Mouse (Mus musculus): Measurements from ENCODE around the gene Unc93a2. TPM values are rescaled to one million over a fixed set of nuclear protein-coding genes. Genes with fewer than 3 reads are reported as not detected.
"Not testable (repeated sequence)": the region's sequence is repeated elsewhere in the genome, so short reads cannot be mapped to it uniquely, and the experiment has no call there.

The Unc93a2 gene
- polyA plus RNA-seq, 3 experiments from 2014 or later = 0.20 TPM; not detected in 2

DNA sequence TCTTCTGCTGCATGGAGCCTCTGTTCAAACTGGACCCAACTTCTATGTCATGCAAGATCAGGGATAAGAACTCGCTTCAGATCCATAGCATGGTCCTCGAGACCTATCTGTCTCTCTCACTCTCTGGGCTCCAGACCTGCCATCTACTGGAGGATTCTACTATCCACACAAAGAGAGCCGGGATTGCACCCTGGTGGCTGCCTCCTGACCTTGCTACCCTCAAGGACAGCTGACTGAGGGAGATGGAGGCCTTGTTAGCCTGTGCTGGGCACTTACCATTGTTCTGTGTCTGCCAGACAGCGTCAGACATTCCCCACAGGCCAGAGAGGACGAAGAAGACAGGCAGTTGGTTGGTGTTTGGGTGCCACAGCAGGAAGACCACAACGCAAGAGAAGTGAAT, 15.9 kb downstream of the Unc93a2 start:
- not testable (repeated sequence) for ATAC-seq

DNA sequence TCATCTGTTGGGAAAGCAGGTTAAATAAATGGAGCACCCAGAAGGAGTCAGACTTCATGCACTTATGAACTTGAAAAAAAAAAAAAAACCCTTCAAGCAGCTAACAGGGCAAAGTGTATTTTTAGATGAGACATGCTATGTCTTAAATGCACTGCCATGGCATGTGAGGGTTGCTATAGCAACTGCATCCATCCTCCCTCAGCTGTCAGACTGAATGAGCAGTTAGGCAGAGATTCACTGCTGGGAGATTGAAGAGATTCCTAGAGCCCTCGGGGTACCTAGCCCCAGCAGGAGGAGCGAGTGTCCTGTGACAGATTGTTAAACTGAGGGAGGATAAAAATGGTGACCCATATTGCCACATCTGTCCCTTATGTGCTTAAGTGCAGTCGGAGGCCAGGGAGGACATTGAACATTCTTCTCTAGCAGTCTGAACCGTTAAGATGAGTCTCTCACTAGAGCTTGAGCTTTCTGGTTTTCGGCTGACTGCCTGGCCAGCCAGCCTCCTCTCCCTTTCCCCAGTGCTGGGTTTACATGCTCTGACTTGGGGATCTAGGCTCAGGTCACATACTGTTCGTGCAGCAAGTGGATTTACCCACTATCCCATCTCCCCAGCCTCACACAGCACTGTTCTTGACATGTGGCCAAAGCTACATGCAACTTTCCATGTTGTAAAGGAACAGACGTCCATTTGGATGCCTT, 18.4 kb downstream of the Unc93a2 start:
- not testable (repeated sequence) for ATAC-seq

DNA sequence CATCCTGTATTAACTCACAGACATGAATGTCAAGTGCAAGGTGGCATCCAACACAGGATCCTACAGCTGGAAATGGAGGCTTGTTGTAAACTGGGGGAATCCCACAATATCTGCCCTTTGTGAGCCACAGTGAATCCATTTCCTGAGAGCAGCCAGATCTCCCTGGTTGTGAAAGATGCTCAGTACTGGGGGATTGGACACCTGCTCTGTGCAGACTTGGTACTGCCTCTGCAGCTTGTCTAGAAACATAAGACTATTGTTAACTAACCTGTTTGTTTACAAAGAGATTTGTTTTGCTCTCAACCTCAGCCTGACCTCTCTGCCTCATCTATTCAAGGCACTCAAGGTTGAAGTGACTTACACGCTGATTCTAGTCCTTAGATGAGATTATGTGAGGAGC, 19.0 kb downstream of the Unc93a2 start:
- not testable (repeated sequence) for ATAC-seq

DNA sequence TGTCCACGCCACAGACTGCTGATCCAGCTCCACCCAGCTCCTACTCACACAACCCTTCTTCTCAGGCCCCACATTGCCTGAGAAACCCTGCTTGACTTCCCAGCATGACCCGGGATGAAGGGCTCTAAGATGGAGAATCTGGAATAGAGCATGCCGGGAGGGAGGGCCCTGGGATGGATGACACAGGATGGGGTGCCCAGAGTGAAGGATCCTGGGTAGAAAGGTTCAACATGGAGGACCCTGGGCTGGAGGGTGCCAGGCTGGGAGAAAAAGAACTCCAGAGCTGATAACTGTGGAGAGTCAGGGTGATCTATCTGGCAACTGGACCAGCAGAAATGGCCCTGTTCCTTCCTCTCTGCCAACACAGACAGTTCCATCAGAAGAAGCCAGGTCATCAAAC, 19.6 kb downstream of the Unc93a2 start:
- ATAC-seq = not testable (repeated sequence)

DNA sequence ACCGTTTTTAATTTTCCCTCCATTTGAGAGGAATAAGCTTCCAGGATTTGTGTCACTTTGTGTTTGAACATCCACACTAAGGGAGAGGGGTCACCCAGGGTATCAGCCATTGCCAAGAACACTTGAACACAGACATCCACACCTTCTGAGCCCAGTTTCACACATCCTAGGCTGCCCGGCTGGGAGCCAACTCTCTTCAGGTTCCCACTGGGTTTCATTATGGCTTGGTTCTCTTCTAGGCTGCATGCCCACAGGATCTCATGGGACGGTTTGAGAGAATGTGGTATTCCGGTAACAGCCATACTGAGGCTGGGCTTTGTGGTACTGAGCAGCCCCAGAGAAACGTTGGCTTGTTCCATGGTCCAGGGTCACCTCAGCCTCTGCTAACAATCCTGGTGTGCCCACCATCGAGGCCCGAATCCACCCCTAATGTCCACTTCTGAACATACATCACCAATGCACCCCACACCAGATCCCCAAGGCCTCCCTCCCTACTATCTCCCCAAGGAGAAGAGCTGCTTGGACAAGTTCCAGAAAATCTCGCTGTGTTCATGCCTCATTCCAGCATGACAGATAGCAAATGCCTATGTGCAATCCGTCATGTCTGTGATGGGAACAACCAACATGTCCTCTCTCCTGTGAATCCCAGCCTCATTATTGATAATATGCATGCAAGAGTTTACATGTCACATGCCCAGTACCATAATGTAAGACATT, 24.4 kb downstream of the Unc93a2 start:
- ATAC-seq = not testable (repeated sequence)

DNA sequence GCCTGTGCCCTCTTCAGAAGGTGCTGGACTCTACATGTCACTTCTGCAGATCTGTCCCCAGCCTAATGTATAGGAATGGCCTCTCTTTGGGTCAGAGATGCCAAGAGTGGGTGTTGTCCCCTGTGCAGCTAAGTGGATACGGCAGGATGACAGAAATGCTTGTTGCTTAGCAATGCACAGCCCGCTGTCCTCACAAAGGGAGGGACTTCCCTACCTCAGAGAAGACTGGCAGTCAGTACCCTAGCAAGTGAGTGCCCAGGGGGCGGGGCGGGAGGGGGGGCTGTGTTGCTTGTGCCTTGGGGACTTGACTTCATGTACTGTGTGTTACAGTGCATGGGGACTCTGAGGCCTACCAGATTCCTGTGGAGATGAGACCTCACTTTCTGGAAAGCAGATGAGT, 25.5 kb downstream of the Unc93a2 start:
- ATAC-seq = not testable (repeated sequence)

DNA sequence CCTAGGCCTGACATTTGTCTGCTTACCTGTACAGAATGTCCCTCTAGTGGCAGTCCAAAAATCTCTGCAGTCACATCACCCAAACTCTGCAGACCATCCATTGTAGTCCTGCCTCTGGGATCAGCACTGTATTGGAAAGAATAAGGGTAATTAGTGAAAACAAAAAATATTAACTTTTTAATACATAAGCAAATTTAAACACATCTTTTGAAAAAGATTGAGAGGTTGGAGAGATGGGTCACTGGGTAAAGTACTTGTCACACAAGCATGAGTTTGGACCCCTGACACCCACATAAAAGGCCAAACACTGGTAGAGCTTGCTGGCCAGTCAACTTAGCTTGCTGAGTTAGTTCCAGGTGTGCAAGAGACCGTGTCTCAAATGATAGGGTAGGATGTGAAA, 32.7 kb downstream of the Unc93a2 start, which contains the start of gene Ttll2:
Gene Ttll2, minus strand, starts transcription at position 101 of the 400 bp plus-strand sequence.
- ATAC-seq = not testable (repeated sequence)

DNA sequence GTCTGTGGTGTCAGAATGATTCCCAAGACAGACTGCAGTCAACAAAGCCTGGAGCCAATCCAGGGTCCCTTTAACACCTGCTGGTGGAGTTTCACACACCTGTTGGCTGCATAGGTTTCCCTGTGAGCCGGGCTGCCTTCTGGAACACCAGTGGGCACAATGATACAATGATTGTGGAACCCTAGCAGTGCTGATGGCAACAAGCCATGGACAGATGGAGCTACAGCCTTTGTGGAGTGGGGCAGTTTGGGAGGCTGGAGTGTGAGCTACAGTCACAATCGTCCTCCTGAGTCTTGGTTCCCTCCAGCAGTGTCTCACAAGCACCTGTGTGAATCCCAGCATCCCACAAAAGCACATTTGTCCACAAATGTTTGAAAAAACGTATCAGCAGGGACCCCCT, 36.5 kb downstream of the Unc93a2 start:
- not testable (repeated sequence) for ATAC-seq

DNA sequence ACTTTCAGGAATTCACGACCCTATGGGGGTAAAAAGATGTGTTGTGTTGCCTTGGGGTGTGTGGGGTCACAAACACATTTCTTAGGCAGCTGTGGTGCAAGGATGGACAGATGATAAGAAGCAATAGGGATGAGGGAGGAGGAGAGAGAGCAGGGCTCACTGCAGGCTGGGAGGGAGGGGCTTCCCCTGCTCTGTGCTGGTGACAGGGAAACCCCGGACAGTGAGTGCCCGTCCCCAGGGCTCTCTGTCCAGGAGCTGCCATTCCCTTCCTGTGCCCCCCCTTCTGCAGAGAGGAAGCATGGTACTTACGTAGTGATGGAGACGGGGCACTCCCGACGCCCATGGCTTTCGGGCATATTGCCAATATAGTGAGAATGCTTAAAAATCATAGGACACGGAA, 47.9 kb downstream of the Unc93a2 start:
- ATAC-seq = not testable (repeated sequence)

DNA sequence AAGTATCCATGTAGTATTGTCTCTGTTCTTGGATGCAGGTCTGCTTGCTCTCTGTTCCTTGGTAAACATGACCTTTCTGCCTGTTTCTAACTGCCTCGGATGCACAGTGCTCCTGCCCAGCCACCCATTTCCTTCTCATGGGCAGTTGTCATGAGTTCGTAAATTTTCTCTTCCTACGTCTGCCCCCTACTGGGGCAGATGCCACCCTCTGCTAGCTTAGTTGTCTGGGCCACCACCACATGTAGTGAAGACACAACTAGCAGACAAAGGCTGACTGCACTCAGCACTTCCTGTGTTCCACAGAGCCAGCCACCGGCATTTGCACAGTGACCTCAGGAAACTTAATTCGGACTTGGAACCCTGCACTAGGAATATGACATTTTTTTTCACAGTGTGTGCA, 52.5 kb downstream of the Unc93a2 start:
- ATAC-seq = not testable (repeated sequence)

DNA sequence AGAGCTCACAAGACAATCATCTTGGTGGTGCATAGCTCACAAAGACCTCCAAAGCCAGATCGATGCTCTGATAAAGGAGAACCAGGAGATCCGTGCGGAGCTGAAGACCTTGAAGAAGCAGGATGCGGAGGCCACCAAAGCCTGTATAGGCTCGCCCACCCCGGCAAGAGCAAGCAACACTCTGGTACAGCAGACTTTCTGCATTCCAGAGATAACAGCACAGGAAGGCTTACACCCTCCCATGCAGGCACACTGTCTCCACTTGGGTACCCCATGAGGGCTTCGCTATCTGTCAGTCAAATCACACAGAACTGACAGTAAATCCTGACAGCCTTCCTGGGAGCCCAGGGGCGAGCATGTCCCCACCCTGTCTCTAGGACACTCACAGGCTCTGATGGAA, 58.8 kb downstream of the Unc93a2 start:
- ATAC-seq = not testable (repeated sequence)

DNA sequence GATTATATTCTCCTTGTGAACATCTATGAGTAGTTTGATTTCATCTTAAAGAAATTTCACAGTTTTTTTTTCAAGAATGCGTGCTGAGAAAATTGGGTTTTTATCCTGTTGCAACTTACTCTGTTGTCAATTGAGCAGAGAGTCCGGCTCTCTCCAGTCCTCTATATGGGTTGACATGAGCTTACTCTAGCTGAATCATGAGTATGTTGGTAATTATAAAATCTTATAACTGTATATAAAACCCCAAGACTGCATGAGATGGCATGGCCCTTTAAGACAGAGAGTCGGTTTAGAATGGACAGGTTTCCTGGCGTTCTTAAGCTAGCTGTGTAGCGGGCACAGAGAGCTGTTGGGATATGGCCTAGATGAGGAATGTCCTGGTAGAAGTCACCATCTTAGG, 60.9 kb downstream of the Unc93a2 start, which contains the start of gene Tcp10a:
Gene Tcp10a, plus strand, starts transcription at position 301 of the 400 bp plus-strand sequence.
- ATAC-seq = not testable (repeated sequence)

DNA sequence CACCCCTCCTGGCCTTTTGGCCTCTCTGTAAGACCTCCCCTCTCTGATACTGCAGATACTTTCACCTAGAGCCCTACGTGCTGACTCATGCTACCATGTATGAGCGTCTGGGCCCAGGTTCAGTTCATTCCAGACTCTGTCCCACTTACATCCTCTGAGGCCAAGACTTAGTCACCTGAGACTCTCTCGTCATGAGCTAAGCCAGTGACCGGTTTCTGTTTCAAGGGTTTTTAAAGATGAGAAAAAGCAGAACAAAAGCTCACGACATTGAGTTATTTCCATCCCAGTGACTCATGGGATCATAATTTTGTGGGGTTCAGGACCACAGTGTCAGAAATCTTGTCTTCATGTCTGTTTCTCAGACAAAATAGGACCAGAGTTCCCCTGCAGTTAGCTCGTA, 65.5 kb downstream of the Unc93a2 start:
- ATAC-seq = not testable (repeated sequence)

DNA sequence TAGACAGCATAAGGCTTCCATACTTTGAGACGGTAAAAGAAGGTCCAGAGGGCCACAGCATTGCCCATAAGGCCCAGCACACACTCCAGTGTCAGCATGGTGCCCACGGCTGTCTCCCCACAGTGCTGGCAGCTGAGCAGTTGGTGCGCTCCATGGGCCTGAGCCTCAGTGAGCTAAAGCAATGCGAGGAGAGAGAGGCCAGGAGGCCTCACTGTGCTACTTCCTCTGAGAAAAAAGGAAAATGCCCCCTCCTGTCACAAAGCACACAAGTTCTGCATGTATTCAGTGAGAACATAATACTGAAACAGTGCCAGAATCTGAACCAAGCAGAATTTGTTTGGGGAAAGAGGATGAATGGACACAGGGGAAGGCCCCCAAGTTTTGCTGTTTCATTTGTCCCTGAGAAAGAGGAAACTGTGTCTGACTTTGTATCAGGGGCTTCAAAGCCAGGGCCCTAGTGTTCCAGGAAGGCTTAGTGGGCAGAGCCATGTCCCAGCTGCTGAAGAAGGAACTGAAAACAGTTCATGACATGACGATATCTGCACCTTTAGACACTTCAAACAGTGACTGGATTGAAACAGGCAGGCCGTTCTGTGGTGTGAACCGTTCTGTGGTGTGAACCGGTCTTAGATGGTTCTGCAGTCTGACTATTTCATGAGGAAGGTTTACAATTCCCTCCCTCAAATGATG, 69.4 kb downstream of the Unc93a2 start:
- not testable (repeated sequence) for ATAC-seq

Other genes starting within 250 kb of the Unc93a2 start
- gene Rps6ka2, start 215.3 kb downstream of the Unc93a2 start, polyA plus RNA-seq (2017; shearing (Covaris generic)) = 1 to 10 TPM in 1 of 3 experiments, under 1 TPM in 2; 0.34 to 1.1 (median 0.66) TPM
- not detected for gene Tcp10a, start 60.8 kb downstream of the Unc93a2 start, polyA plus RNA-seq (2017; shearing (Covaris generic))
- gene Ttll2, start 32.8 kb downstream of the Unc93a2 start, polyA plus RNA-seq (2017; shearing (Covaris generic)) = not detected
- gene Gm49630, start 13.5 kb downstream of the Unc93a2 start, polyA plus RNA-seq (2017; shearing (Covaris generic)) = not detected

Data from inflammation-experienced regulatory T-cells, adult 6 months (primary cell).